ENCODE assay signal across 8 mouse cellular contexts in the genomic region with DNA sequence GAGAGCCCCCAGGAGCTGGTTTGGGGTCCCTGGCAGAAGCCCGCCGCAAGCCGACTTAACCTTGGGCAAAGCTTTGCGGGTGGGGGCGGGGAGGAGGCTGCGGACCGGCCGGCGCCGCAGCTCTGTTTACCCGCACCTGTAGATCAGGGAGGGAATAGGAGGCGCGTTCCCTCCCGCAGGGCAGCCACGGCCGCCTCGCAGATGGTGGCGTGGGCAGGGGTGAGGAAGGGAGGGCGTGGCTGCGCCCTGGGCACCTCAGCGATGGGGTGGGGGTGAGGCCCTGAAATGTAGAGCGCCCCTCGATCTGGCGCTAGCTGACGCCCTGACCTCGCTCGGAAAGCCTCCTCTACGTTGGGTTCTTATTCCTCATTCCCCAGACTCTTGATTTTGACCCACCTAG. TPM values are rescaled to one million over a fixed set of nuclear protein-coding genes. Genes with fewer than 3 reads are reported as not detected.
DNase-seq lines count a peak whose midpoint lies in the region; ATAC-seq lines count a peak whose summit lies in the region.

No protein-coding gene starts in this region.

- H3K4me2 ChIP-seq in heart, embryonic 11.5 days, result peak overlapping the region; percentile 97
- H3K4me2 ChIP-seq in hindbrain, embryonic 13.5 days, result peak overlapping the region; percentile 88

- no peaks in the 10 kb centered on the region for H3K9me3 ChIP-seq in heart, embryonic 11.5 days (replicated peaks; ENCODE audit: control insufficient read depth, low read length)
- H3K9me3 ChIP-seq in hindbrain, embryonic 13.5 days, result no peaks in the 10 kb centered on the region

- DNase-seq in heart, postnatal 10 days, result no peak
- DNase-seq in cerebellum, postnatal 36 days, result peak; percentile 70 to 79
- DNase-seq in lung, postnatal 14 days, result peak; percentile 26
- peak; percentile 70 for DNase-seq in testis, postnatal 10 days (ENCODE audit: low spot score)
- DNase-seq in urinary bladder, postnatal 25 days (ENCODE audit: low spot score), result no peak

- no peak overlapping the region for H3K27ac ChIP-seq in heart, embryonic 11.5 days (ENCODE audit: low read depth, low read length)
- H3K27ac ChIP-seq in hindbrain, embryonic 13.5 days, result peak overlapping the region; percentile 95

- H3K36me3 ChIP-seq in heart, embryonic 11.5 days (ENCODE audit: control insufficient read depth, insufficient read depth, low read length), result no peaks in the 10 kb centered on the region
- H3K36me3 ChIP-seq in hindbrain, embryonic 13.5 days, result 0 out of 2 replicates have a peak, but pooled peaks cover 4% of the 10 kb centered on the region

- no peak for ATAC-seq in heart, embryonic 11.5 days (replicated peaks; ENCODE audit: insufficient number of reproducible peaks, low FRiP score, low TSS enrichment)
- ATAC-seq in CD4-positive, CD25-positive, alpha-beta regulatory T cell, adult 4 months, result peak; percentile 25
- peak; percentile 1; the same call in 1 of the 2 replicates for ATAC-seq in hindbrain, embryonic 13.5 days (ENCODE audit: low FRiP score)

- peaks cover 83% of the 10 kb centered on the region for H3K27me3 ChIP-seq in heart, embryonic 11.5 days (ENCODE audit: control insufficient read depth, insufficient read depth, low read length)
- H3K27me3 ChIP-seq in hindbrain, embryonic 13.5 days, result peaks cover 8% of the 10 kb centered on the region; the same call in 1 of the 2 replicates

- H3K4me1 ChIP-seq in heart, embryonic 11.5 days (ENCODE audit: control insufficient read depth, insufficient read depth, low read length), result peaks cover 12% of the 10 kb centered on the region
- peaks cover 55% of the 10 kb centered on the region for H3K4me1 ChIP-seq in hindbrain, embryonic 13.5 days (replicated peaks)

- H3K4me3 ChIP-seq in heart, embryonic 11.5 days (ENCODE audit: low read depth, low read length), result peak overlapping the region; percentile 56
- peak overlapping the region; percentile 83 for H3K4me3 ChIP-seq in hindbrain, embryonic 13.5 days

- intact Hi-C loops in heart, postnatal 10 days (cut with DNase I), result no loop called here

- H3K9ac ChIP-seq in heart, embryonic 11.5 days (ENCODE audit: low read depth, low read length), result 0 out of 2 replicates have a peak overlapping the region, but pooled peaks have one; percentile 54
- peak overlapping the region; percentile 92 for H3K9ac ChIP-seq in hindbrain, embryonic 13.5 days

- WGBS in heart, embryonic 11.5 days (ENCODE audit: insufficient replicate concordance), result under 1% methylated on average over 27 of the region's 28 CpGs
- WGBS in hindbrain, embryonic 13.5 days, result 1% methylated on average over 24 of the region's 28 CpGs

RNA-seq across cellular contexts. Expression of gene Spock2, which starts 1.4 kb away (rescaled TPM):
- 1.2 and 1.3 TPM in 2 replicates for polyA plus RNA-seq in heart, embryonic 11.5 days (2014; fragmentation: Nextera tagmentation; extraction: Ambion mirVana)
- 10 to 100 TPM in 1 of 2 experiments, 1 to 10 TPM in 1; 8.8 to 11.0 TPM for total RNA-seq in heart, postnatal 10 days (2021)
- 1 to 10 TPM; 5.9 to 6.7 TPM for polyA plus RNA-seq in CD4-positive, CD25-positive, alpha-beta regulatory T cell, adult 4 months (2017; shearing (Covaris generic))
- 67.9 and 76.3 TPM in 2 replicates for polyA plus RNA-seq in hindbrain, embryonic 13.5 days (2015; fragmentation: Nextera tagmentation; extraction: Ambion mirVana)

Comparison
In these comparisons a context has a peak if more than half of its experiments do, and no peak if none do; other contexts are left out.
1. DNase-seq: peak in cerebellum, postnatal 36 days (2 of 2), lung, postnatal 14 days (single experiment) and testis, postnatal 10 days (single experiment); none in heart, postnatal 10 days (0 of 2) and urinary bladder, postnatal 25 days (single experiment).